Mouse (Mus musculus): ENCODE measurements at regions not wholly inside any gene's neighbourhood (a gene's known extent, or its start where the extent isn't known, plus 50 kb on each side); places are given as distances from the start of the nearest gene placed in this dataset.

- no peaks in the 10 kb centered on the region for H3K9me3 ChIP-seq (ENCODE audit: low read length)
- TF ChIP-seq CTCF (IDR thresholded peaks at IDR 0.05): no peak
- ATAC-seq (ENCODE audit: low FRiP score) (no peak), DNase-seq (ENCODE audit: low spot score) (no peak)
- no peak overlapping the region for H3K4me3 ChIP-seq (ENCODE audit: low read depth, low read length)
- 92% methylated on average over 2 of the region's 2 CpGs for WGBS
- no peak overlapping the region for H3K9ac ChIP-seq (replicated peaks; ENCODE audit: low read length, poor library complexity, severe bottlenecking)
- no peaks in the 10 kb centered on the region for H3K27me3 ChIP-seq (ENCODE audit: insufficient read depth, low read length)
- H3K4me1 ChIP-seq (ENCODE audit: insufficient read depth, low read length): no peaks in the 10 kb centered on the region
- no peak overlapping the region for H3K27ac ChIP-seq (ENCODE audit: low read depth, low read length)
- H3K4me2 ChIP-seq (ENCODE audit: low read depth, low read length, poor library complexity, severe bottlenecking): no peak overlapping the region
- H3K36me3 ChIP-seq (ENCODE audit: insufficient read depth, low read length): no peaks in the 10 kb centered on the region
Measured at GRCm38 (mm10) chr1:23279827-23280226, 117.7 kb downstream of the Ogfrl1 start.

GRCm38 (mm10) chr1:23272077-23272476 lies 125.5 kb downstream of the Ogfrl1 start:
- Histone ChIP-seq H3K4me3 (ENCODE audit: low read depth, low read length) (no peak overlapping the region), H3K36me3 (ENCODE audit: insufficient read depth, low read length) (no peaks in the 10 kb centered on the region), H3K9ac (replicated peaks; ENCODE audit: low read length, poor library complexity, severe bottlenecking) (no peak overlapping the region), H3K9me3 (ENCODE audit: low read length) (no peaks in the 10 kb centered on the region), H3K27ac (ENCODE audit: low read depth, low read length) (no peak overlapping the region), H3K4me1 (ENCODE audit: insufficient read depth, low read length) (no peaks in the 10 kb centered on the region), H3K27me3 (ENCODE audit: insufficient read depth, low read length) (no peaks in the 10 kb centered on the region), H3K4me2 (ENCODE audit: low read depth, low read length, poor library complexity, severe bottlenecking) (no peak overlapping the region)
- ATAC-seq (ENCODE audit: low FRiP score): no peak
- no peak for TF ChIP-seq CTCF (IDR thresholded peaks at IDR 0.05)
- WGBS: 70% methylated on average over 6 of the region's 6 CpGs
- DNase-seq (ENCODE audit: low spot score): no peak

GRCm38 (mm10) chr1:23270910-23271822 lies 126.4 kb downstream of the Ogfrl1 start:
- ATAC-seq (ENCODE audit: low FRiP score) (no peak), DNase-seq (ENCODE audit: low spot score) (no peak)
- Histone ChIP-seq H3K27me3 (ENCODE audit: insufficient read depth, low read length) (no peaks in the 10 kb centered on the region), H3K27ac (ENCODE audit: low read depth, low read length) (no peak overlapping the region), H3K9me3 (ENCODE audit: low read length) (no peaks in the 10 kb centered on the region), H3K4me3 (ENCODE audit: low read depth, low read length) (no peak overlapping the region), H3K36me3 (ENCODE audit: insufficient read depth, low read length) (no peaks in the 10 kb centered on the region), H3K4me1 (ENCODE audit: insufficient read depth, low read length) (no peaks in the 10 kb centered on the region), H3K4me2 (ENCODE audit: low read depth, low read length, poor library complexity, severe bottlenecking) (no peak overlapping the region), H3K9ac (replicated peaks; ENCODE audit: low read length, poor library complexity, severe bottlenecking) (no peak overlapping the region)
- TF ChIP-seq CTCF (IDR thresholded peaks at IDR 0.05): no peak
- 52% methylated on average over 6 of the region's 6 CpGs for WGBS

GRCm38 (mm10) chr1:23268062-23268461 lies 129.5 kb downstream of the Ogfrl1 start:
- no peak for ATAC-seq (ENCODE audit: low FRiP score)
- Histone ChIP-seq H3K36me3 (ENCODE audit: insufficient read depth, low read length) (no peaks in the 10 kb centered on the region), H3K27ac (ENCODE audit: low read depth, low read length) (no peak overlapping the region), H3K4me1 (ENCODE audit: insufficient read depth, low read length) (no peaks in the 10 kb centered on the region), H3K27me3 (ENCODE audit: insufficient read depth, low read length) (no peaks in the 10 kb centered on the region), H3K4me2 (ENCODE audit: low read depth, low read length, poor library complexity, severe bottlenecking) (no peak overlapping the region), H3K9me3 (ENCODE audit: low read length) (no peaks in the 10 kb centered on the region), H3K9ac (replicated peaks; ENCODE audit: low read length, poor library complexity, severe bottlenecking) (no peak overlapping the region), H3K4me3 (ENCODE audit: low read depth, low read length) (no peak overlapping the region)
- no peak for DNase-seq (ENCODE audit: low spot score)
- no peak for TF ChIP-seq CTCF (IDR thresholded peaks at IDR 0.05)

- Histone ChIP-seq H3K9me3 (ENCODE audit: low read length) (no peaks in the 10 kb centered on the region), H3K4me3 (ENCODE audit: low read depth, low read length) (no peak overlapping the region), H3K36me3 (ENCODE audit: insufficient read depth, low read length) (no peaks in the 10 kb centered on the region), H3K27ac (ENCODE audit: low read depth, low read length) (no peak overlapping the region), H3K4me1 (ENCODE audit: insufficient read depth, low read length) (no peaks in the 10 kb centered on the region), H3K4me2 (ENCODE audit: low read depth, low read length, poor library complexity, severe bottlenecking) (no peak overlapping the region), H3K9ac (replicated peaks; ENCODE audit: low read length, poor library complexity, severe bottlenecking) (no peak overlapping the region), H3K27me3 (ENCODE audit: insufficient read depth, low read length) (no peaks in the 10 kb centered on the region)
- TF ChIP-seq CTCF (IDR thresholded peaks at IDR 0.05): no peak
- DNase-seq (ENCODE audit: low spot score): no peak
- ATAC-seq (ENCODE audit: low FRiP score): no peak
- 80% methylated on average over 3 of the region's 3 CpGs for WGBS
Measured at GRCm38 (mm10) chr1:23265556-23266232, 131.9 kb downstream of the Ogfrl1 start.

GRCm38 (mm10) chr1:23264251-23264650 lies 133.3 kb downstream of the Ogfrl1 start:
- H3K36me3 ChIP-seq (ENCODE audit: insufficient read depth, low read length): no peaks in the 10 kb centered on the region
- H3K27ac ChIP-seq (ENCODE audit: low read depth, low read length): no peak overlapping the region
- H3K4me1 ChIP-seq (ENCODE audit: insufficient read depth, low read length): no peaks in the 10 kb centered on the region
- H3K9me3 ChIP-seq (ENCODE audit: low read length): no peaks in the 10 kb centered on the region
- whole genome bisulfite sequencing: 61% methylated on average over 3 of the region's 3 CpGs
- no peak overlapping the region for H3K4me3 ChIP-seq (ENCODE audit: low read depth, low read length)
- DNase-seq (ENCODE audit: low spot score) (no peak), ATAC-seq (ENCODE audit: low FRiP score) (no peak)
- TF ChIP-seq CTCF (IDR thresholded peaks at IDR 0.05): no peak
- no peaks in the 10 kb centered on the region for H3K27me3 ChIP-seq (ENCODE audit: insufficient read depth, low read length)
- H3K9ac ChIP-seq (replicated peaks; ENCODE audit: low read length, poor library complexity, severe bottlenecking): no peak overlapping the region
- H3K4me2 ChIP-seq (ENCODE audit: low read depth, low read length, poor library complexity, severe bottlenecking): no peak overlapping the region

Measured in midbrain, postnatal 0 days (tissue).